Mouse (Mus musculus) neutrophil, adult 59 days (primary cell): ENCODE measurements around the gene Comt. TPM values are rescaled to one million over a fixed set of nuclear protein-coding genes. Genes with fewer than 3 reads are reported as not detected.

Experiments used
- total RNA-seq, 2 experiments: library from RNA; stranded (reverse); gene quantifications; 1 replicate in 1 of 2; 2 replicates in 1 of 2; pipeline ENCODE4 v1.2.4; 2023

Comt gene
- total RNA-seq: 10 to 100 TPM; 29.2 to 31.2 TPM

DNA sequence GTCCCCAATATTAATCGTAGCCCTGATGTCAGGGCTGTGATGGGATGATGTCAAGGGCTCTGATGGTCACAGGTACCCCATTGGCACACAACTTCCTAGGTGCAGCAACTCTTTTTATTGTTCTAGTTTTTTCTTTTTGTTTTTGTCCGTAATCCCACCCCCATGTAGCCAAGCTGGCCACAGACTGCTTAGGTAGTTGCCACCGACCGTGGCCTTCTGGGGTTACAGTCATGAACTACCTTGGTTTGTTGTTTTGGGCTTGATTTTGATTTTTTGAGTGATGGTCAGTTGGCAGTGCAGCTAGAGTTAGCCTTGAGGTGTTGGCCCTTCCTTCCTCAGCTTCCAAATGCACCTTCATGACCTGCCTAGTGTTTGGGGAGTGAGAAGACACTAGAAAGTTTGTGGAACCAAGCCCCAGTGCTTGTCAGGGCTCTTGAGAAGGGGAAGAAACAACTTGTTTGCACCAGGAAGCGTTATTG, at the start of gene Comt:
Comt (minus strand) TSS at position 51 of the 479 bp plus-strand sequence.

DNA sequence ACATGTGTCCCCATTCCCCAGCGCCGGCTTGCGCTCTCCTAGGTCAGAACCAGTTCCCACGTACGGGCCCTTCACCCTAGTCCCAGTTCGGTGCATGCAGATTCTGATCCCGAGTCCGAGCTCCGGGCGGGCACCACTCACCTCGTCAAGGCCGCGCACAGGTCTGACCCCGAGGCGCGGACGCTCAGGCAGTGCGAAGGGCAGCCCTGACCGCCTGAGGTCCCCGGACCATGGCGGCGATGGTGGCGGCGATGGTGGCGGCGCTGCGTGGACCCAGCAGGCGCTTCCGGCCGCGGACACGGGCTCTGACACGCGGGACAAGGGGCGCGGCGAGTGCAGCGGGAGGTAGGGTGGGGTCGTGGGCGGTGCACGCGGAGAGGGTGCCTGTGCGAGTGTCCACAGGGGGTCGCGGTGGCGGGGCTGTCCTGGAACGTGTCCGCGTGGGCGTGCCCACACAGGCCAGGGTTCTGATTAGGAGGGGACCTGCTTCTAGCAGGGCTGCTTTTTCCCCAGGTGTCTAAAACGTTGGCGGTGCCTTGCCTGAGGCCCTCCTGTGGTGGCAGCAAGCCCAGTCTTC, 349 bp downstream of the Comt start, which contains the start of gene Txnrd2:
Txnrd2 (plus strand) TSS at position 170 of the 577 bp plus-strand sequence.

Other genes starting within 250 kb of the Comt start
- gene Ccdc188, start 209.0 kb downstream of the Comt start, total RNA-seq: not detected
- 1 to 10 TPM; 3.7 to 4.9 TPM for gene Zdhhc8, start 191.7 kb downstream of the Comt start, total RNA-seq
- gene Trmt2a, start 178.2 kb downstream of the Comt start, total RNA-seq: 10 to 100 TPM; 42.3 to 55.1 TPM
- 10 to 100 TPM; 59.0 to 64.4 TPM for gene Ranbp1, start 178.1 kb downstream of the Comt start, total RNA-seq
- not detected for gene Gm49776, start 168.5 kb downstream of the Comt start, total RNA-seq
- 10 to 100 TPM; 19.0 to 24.1 TPM for gene Dgcr8, start 137.6 kb downstream of the Comt start, total RNA-seq
- 10 to 100 TPM; 26.4 to 26.6 TPM for gene Tango2, start 78.7 kb downstream of the Comt start, total RNA-seq
- 1 to 10 TPM; 5.1 TPM for gene Arvcf, start 78.7 kb downstream of the Comt start, total RNA-seq
- 10 to 100 TPM; 10.8 to 11.2 TPM for gene Txnrd2, start 468 bp downstream of the Comt start, total RNA-seq
- gene Gnb1l, start 71.9 kb upstream of the Comt start, total RNA-seq: 1 to 10 TPM; 2.0 to 2.2 TPM
- 1 to 10 TPM; 2.1 to 2.4 TPM for gene Rtl10, start 72.0 kb upstream of the Comt start, total RNA-seq
- gene Tbx1, start 163.8 kb upstream of the Comt start, total RNA-seq: not detected
- gene Gp1bb, start 195.6 kb upstream of the Comt start, total RNA-seq: under 1 TPM in 1 of 2 experiments, not detected in 1; 0.86 TPM
- gene Gm49601, start 199.6 kb upstream of the Comt start, total RNA-seq: 10 to 100 TPM; 57.0 to 57.7 TPM
- 100 to 1,000 TPM; 177 to 200 TPM for gene Sept5, start 203.1 kb upstream of the Comt start, total RNA-seq